Mouse (Mus musculus) NIH3T3 (cell line): Measurements from ENCODE around the gene Aqp5.

Experiments
- DNase-seq: peaks from one replicate; pipeline ENCODE4 v3.0.0-alpha.2; 2012; ENCODE audit warnings: low read depth

The Aqp5 gene

DNA sequence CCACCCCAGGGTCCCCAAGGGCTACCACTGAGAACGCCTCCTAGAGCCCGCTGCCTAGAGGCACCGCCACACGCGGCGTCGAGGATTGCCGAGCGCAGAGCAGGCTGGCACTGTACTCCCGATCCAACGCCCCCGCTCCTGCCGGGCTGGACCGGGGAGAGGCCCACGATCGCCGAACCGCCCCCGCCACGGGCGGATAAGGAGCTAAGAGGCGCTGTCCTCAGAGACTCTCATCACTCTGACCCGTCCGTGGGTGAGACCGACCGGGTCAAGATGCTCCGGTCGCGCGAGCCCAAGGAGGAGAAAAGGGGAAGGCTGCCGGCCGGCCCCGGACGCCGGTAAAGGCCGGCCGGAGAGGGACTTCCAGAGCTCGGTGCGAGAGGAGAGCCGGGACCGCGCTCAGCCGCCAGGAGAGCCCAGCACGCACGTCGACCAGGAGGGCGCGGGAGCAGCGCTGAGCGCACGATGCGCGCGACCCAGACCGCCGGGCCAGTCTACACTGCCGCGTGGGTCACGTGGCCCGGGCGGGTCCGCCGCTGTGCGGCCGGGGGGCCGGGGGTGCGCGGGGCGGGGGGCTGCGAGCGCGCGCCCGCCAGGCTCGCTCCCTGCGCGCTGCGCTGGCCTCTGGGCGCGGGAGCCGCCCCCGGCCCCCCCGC is at the start of gene Aqp5:
TSS of gene Aqp5 (plus strand) at position 354 of the 656 bp plus-strand sequence.
- DNase-seq: no peak

DNA sequence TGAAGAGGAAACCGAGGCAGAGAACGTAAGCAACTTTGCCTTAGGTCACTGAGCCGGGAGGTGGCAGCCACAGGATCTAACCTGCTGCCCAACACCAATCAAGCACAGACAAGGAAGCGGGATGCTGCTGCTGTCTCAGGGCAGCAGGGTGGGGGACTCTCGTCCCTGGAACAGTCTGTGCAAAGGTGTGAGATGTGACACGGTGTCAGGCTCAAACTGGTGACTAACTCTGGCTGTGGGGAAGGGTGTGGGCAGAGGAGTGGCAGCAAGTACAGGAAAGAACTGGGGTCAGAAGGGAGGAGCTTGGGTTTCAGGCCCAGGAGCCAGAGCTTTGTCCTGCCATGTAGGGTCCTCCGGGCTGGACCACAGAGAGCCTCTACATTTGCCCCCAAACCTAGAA is 46.5 kb upstream of the Aqp5 start:
- no peak for DNase-seq

DNA sequence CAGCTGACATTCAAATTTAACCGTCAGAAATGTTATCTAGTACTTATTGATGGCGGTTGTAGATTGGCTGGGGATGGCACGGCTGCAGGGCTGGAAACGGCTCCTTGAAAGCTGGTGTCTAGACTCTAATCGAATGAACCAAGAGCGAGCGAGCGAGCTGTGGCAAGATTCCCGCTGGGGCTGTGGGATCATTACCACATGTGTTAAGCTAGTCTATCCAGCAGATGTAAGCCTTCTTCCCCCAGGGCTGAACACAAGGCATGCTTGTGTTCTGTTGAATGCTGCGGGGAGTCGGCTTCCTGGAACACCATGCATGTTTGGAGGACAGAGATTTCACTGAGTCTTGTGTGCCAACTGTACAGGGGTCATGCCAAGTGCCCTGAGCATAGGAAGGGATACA is 44.0 kb upstream of the Aqp5 start:
- DNase-seq: peak; percentile 82

DNA sequence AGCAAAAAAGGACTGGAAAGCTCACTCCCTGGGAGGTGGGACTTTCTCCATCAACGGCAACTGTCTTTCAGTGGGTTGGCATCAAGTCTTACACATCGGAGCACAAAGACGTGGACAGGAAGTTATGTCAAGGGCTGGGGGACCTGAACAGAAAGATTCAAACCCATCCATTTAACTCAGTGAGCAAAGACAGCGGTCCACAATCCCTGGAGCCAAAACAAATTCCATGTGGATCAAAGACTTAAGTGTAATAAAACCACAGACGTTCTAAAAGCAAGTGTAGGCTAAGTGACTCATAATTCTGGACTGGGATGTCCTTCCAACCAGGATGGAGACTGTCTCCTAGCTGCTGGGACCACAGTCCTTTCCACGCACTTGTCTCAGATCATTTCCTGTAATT is 42.9 kb upstream of the Aqp5 start:
- peak; percentile 70 for DNase-seq

DNA sequence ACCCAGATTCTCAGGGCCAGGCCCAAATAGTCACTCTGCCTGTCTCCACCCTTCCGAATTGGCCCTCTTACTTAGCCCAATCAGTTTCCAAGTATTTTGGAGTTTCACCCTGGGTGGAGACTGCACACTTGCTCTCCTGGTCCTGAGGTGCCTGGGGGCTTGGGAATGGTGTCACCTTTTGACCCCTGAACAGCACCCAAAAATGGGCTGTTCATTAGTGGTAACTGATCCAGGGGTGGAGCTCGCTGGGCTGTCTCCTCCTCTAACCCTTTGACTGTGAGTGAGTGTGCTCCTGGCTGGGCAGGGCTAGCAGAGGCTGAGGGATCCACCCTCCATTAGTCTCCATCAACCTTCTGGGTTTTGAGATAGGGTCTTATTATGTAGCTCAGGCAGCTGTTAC is 40.7 kb upstream of the Aqp5 start:
- peak; percentile 56 for DNase-seq

DNA sequence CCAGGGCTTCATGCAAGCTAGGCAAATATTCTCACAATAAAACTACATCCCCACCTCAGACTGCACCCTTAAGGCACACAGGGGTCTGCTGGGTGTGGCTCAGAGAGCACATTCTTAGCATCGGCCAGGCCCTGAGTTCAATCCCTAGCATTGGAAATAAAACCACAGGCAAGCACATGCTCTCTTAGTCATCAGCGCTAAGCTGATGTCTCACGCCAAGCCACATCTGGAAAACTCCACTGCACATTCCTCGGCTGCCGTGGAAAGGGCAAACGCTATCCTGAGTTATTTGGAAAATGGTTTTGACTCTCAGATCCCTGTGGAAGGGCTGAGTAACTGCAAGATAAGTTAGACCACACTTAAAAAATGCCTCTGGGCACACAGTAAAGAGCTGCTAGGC is 36.8 kb upstream of the Aqp5 start:
- DNase-seq: peak; percentile 96

DNA sequence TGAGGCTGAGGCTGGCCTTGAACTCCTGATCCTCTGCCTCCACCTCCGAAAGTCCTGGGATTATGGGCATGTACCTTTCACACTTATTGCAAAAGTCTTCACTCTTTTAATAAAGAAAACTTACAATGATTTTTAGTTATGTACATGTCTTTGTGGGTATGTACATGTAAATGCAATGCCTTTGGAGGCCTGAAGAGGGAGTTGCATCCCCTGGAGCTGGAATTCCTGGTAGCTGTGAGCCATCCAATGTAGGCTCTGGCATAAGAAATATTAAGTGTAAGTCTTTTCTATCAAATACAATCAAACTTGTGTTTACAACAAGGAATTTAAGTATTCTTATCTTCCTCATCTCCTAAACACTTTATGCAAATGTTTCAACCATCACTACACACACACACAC is 31.6 kb upstream of the Aqp5 start:
- DNase-seq: no peak

DNA sequence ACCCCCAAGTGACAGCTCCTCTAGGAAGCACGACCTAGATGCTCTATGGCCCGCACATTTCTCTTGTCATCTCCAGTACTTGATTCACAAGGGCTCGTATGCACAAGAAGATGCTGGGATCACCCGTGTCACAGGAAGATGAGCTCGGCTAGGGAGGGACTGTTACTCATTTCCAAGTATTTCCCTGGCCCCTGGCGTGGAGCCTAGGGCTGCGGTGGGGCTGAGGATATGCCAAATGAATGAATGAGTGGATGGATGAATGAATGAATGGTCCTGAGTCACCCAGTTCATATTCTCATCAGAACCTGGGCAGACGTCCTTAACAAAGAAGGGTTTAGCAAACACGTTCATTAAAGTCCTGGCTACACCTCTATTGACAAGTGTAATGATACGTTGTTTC is 30.3 kb upstream of the Aqp5 start:
- DNase-seq: peak; percentile 70

DNA sequence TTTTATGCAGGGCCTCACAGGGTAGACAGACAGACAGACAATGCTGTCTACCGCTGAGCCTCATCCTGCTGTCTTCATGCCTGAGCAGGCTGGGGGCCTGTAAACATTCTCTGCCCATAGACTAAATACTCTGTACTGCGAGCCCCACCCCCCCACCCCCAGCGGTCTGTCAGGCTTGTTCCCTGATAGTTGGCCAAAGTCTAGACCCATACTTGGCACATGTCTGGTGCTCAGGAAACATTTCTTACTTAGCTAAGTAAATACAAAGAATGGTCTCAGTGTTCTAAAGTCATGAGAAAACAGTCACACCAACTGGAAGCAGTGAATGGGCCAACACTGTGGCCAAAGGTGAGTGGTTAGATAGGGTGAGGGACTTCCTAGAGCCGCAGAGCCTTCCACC is 23.2 kb upstream of the Aqp5 start:
- peak; percentile 58 for DNase-seq

DNA sequence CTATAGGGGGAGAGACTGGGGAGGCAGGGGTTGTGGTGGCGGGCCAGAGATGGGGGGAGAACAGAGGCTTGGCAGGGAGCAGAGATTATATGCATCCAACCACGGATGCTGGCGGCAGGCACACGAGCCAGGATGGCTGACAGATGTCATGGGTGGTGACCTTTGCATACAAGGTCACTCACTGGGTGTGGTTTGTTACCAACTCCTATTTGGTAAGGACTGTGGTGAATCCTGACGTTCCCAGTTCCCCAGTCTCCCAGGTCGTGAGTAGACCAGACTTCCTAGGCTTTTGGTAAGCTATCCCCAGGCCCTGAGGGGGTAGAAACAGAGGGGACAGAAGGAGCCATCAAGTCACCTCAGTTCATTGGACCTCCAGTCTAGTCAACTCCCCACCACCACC is 21.9 kb upstream of the Aqp5 start:
- no peak for DNase-seq

DNA sequence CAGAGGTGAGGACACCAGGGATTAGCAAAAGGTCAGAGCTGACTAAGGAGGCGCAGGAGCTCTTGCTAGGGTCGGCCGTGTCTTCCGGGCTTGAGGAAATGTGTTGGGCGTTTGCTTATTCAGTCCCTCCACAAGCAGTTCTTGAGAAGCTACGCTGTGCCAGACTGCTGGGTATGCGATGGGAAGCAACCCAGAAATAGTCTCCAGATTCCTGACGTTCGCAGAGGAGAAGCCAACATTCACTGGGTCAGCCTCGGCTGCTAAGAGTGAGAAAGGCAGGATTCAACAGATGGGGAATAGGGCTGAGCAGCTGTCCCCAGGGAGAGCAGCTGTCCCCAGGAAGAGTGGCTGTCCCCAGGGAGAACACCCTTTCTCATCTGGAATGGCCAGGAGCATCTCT is 21.5 kb upstream of the Aqp5 start:
- no peak for DNase-seq

DNA sequence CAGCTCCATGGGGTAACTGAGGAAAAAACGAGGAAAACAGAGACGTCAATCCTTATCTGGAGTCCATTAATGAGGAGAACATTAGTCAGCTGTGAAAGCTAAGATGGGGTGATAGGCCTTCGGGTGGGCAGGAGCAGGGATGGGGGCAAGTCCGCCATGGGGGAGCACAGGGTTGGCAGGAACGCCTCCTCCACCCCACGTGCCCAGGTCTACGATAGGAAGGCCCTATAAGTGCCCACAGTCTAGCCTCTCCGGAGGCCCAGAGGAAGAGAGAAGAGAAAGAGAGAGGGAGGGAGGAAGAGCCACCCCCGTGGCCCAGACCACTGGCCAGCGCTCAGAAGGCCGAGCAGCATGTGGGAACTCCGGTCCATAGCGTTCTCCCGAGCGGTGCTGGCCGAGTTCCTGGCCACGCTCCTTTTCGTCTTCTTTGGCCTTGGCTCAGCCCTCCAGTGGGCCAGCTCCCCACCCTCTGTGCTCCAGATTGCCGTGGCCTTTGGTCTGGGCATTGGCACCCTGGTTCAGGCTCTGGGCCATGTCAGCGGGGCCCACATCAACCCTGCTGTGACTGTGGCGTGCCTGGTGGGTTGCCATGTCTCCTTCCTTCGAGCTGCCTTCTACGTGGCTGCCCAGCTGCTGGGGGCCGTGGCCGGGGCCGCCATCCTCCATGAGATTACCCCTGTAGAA is 11.6 kb upstream of the Aqp5 start, which contains the start of gene Aqp2:
TSS of gene Aqp2 (plus strand) at position 254 of the 684 bp plus-strand sequence.
- DNase-seq: no peak

DNA sequence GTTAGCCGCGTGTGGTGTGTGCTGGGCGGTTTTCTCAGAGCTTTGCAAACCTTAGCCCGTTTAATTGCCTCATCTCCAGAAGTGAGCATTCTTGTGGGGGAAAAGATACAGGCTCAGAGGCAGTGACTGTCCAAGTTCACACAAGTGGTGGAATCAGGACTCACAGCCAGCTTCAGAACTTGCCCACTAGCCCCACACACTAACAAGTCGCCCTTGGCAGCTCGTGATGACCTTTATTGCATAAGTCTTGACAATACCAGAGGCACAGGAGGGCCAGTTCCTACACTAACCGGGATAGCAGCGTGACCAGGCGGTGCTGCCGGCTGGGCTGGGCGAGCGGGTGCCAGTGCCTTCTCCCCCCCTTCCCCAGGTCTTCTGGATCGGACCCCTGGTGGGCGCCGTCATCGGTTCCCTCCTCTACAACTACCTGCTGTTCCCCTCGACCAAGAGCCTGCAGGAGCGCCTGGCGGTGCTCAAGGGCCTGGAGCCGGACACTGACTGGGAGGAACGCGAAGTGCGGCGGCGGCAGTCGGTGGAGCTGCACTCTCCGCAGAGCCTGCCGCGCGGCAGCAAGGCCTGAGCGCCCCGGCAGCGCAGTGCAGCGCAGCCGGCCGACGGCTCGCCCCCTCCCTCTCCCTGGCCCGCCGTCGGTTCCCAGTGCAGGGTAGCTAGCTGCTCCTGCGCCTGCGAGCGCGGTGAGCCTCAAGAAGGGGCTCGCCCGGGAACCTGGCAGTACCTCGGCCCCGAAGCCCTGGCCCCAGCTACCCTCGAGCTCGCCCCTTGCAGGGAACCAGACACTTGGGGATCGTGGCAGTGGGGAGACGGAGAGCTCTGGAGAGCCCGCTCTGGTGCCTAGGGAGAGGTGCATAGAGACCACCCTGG is 6.9 kb upstream of the Aqp5 start:
- peak; percentile 56 for DNase-seq

DNA sequence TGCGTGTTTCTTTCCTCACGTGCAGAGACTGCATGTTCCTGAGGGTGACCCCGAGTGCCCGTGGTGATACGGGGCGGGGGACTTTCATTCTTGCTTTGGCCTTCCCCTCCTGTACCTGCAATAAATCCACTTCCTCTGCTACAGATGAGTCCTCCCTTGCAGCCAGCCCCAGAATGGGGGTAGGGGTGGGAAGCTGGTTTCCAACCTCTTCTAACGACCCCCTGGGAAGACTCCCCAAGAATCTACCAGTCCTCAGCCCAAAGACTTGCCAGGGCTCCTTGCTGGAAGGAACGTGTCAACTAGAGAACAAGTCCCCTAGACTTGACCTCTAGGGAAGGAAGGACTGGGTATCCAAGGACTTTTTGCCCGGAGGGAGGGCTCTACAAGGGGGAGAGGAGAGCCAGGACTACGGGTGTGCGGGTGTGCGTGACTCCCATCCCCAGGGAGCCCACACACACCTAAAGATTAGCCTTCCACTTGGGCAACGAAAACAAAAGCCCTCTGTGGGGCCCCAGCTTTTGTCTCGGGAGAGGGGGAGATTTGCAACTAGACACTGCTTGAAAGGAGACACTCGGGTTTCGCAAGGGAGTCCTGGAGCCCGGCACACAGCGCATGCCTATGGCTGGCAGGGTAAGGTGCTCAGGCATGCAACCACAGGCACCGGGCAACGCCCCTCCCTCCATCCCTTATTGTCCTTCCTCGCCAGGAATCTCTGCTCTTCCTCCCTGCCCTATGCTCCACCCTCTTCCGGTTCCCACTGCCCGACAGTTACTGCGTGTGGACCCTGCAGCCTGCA is 6.0 kb upstream of the Aqp5 start:
- peak; percentile 86 for DNase-seq

DNA sequence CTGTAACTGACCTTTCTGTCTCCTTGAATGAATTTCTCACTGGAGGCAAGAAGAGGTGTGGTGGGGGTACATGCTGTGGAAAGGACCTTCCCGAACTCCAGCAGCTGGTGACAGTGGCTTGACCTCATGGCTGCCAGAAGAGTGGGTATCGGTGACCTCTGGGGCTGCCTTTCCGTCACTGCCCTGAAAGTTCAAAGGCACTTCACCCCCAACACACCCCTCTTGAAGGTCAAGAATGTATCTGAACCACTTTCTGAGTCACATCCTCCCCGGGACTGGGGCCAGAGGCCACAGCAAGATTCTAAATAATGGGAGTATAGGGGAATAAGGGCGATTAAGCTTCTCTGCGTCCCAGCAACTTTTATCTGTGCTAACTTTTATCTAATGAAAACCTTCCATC is 4.8 kb upstream of the Aqp5 start:
- peak; percentile 61 for DNase-seq

DNA sequence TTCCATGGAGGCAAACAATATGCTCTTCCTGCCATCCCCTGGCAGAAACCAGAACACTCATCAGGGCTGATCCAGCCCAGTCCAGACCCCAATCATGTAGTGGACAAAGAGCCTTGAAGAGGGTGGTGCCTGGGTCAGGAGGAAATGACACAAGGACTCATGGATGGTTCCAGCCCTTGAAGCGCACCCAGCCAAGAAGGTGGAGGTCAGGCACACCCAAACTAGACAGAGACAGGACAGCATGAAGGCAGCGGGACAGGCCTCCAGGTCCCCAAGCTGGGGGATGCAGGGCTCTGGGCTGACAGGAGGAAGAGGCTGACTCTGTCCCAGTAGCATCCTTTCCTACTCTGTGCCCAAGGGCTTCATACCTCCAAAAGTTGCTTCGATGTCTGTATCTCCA is 4.1 kb upstream of the Aqp5 start:
- DNase-seq: no peak

DNA sequence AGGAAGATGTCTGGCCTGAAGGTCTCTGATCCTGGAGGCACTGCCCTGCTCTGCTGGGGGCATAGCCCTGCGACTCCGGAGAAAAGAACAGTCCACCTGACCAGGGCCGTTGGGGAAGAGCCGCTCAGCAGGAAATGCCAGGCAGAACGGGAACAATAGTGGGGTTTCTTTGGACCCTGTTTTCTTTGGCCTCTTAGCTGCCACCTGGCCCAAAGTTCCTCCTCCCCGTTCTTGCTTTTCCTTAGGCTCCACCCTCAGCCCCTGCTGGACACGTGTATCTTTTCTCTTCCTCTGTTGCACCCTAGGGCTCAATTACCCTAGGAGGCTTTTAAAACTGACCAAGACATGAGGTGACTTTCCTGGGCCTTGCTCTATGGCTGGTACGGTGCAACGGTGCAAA is 1.3 kb upstream of the Aqp5 start:
- DNase-seq: no peak

DNA sequence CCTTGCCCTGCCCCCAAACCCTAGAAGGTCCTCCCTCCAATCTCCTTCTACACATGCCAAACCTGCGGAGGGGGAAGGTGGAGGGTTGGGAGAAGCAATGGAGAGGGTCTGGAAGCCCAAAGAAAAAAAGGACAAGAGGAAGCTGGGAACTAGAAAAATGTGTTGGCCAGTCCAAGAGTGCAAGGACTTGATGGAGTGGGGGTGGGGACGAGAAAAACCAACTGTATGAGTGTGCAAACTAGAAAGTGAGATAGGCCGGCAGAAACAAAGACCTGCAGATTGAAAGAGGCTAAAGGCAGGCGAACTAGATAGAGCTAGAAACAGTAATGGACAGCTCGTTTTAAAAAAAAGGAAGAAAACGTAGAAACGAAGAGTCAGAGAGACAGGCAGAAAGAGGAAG is 878 bp upstream of the Aqp5 start:
- no peak for DNase-seq

DNA sequence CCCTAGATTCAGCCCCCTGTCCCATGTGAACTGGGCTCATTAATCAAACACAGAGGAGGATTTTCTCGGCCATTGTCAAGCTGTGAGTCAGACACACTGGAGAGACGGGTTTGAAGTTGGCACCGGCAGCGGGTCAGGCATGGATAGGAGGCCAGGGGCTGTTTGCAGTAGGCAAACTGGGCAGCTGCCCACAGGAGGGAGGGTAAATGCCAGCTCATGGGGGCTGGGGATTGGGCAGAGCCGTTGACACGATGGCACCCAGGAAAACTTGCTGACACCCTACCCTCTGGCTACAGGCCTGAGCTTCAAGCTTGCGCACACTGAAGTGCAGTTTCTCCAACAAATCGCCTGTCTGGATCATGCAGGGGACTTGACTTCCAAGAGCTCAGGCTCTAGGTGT is 1.6 kb downstream of the Aqp5 start:
- peak; percentile 84 for DNase-seq

DNA sequence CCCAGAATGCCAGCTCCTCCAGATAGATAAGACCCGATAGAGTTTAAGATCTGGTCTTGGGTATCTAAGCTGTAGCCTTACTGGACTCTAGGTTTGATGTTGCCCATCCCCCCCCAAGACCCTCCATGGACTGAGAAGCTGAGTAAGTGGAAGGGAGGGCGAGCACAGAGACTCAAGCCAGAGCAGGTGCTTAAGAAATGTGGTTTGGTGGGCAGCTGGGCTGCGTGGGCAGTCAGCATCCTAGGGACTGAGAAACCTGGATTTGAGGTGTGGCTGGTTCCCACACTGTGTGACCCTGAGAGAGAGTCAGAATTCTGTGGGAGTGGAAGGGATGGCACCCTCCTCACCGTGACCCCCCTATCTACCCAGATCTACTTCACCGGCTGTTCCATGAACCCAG is 2.3 kb downstream of the Aqp5 start:
- DNase-seq: no peak

DNA sequence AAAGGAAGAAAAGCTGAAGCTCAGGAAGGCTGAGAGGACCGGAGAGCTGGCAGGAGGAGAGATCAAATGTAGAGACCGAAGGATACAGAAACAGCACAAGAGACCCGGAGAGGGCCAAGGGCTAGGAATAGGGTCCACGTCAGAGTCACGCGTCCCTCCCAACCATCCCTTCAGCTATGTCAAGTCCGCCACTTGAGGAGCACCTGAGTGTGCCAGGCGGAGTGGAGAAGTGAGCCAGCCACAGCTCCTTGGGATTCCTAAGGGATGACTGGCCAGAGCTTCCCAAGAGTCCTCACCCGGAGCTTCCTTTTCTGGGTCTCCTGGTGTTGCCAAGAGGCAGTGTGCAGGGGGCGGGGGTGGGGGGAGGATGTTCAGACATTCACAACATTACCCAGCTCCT is 4.4 kb downstream of the Aqp5 start:
- DNase-seq: peak; percentile 50

DNA sequence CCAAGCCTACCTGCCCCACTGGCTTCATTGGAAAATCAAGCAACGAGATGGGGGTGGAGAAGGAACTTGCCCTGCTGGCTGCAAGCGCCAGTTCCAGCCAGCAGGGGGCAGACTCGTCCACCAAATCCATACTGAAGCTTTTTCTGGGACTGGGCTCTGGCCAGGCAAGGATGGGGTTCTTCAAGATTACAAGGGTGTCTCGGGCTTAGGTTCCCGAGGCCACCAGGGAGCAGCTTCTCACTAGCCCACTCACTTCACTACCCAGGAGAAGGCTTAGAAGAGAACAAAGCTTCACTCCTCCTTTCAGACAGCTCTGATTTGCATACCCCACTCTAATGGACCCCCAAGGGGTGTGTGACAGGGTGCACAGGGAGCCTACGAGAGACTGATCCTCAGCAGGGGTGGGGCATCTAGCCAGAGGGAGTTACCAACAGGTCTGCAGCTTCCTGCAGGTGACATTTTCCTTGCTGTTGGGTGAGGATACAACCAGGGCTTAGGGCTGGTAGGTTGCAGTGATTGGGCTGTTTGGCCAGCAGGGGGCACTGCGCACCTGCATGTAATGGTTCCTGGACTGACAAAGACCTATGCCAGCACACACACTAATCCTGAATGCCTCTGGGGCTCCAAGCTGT is 5.6 kb downstream of the Aqp5 start:
- peak; percentile 97 for DNase-seq
